Mouse (Mus musculus): ENCODE measurements at regions not wholly inside any gene's neighbourhood (a gene's known extent, or its start where the extent isn't known, plus 50 kb on each side); places are given as distances from the start of the nearest gene placed in this dataset.
"Not testable (repeated sequence)": the region's sequence is repeated elsewhere in the genome, so short reads cannot be mapped to it uniquely, and the experiment has no call there.

- no peak for DNase-seq
Observed at GRCm38 (mm10) chr13:111860931-111861330, 52.1 kb upstream of the Map3k1 start.

GRCm38 (mm10) chr13:111862316-111862715 lies 53.5 kb upstream of the Map3k1 start:
- DNase-seq = no peak

- no peak for DNase-seq
Observed at GRCm38 (mm10) chr13:111865956-111866355, 57.2 kb upstream of the Map3k1 start.

- peak in 1 of 2 experiments; percentile 35 for DNase-seq
Observed at GRCm38 (mm10) chr13:111867261-111867660, 58.5 kb upstream of the Map3k1 start.

- DNase-seq = peak; percentile 82 to 85
Observed at GRCm38 (mm10) chr13:111867763-111868725, 59.3 kb upstream of the Map3k1 start.

GRCm38 (mm10) chr13:111868947-111869346 lies 60.2 kb upstream of the Map3k1 start:
- DNase-seq = peak; percentile 16 to 26

- DNase-seq = no peak
Observed at GRCm38 (mm10) chr13:111869771-111870437, 61.1 kb upstream of the Map3k1 start.

GRCm38 (mm10) chr13:111870505-111870904 lies 61.7 kb upstream of the Map3k1 start:
- no peak for DNase-seq

- no peak for DNase-seq
Observed at GRCm38 (mm10) chr13:111871672-111872410, 63.0 kb upstream of the Map3k1 start.

- DNase-seq = no peak
Observed at GRCm38 (mm10) chr13:111874330-111874729, 65.5 kb upstream of the Map3k1 start.

GRCm38 (mm10) chr13:111876404-111876803 lies 67.6 kb upstream of the Map3k1 start:
- DNase-seq = no peak

GRCm38 (mm10) chr13:111876847-111877246 lies 68.1 kb upstream of the Map3k1 start:
- DNase-seq = no peak

GRCm38 (mm10) chr13:111883768-111884566 lies 75.2 kb upstream of the Map3k1 start:
- not testable (repeated sequence) for DNase-seq

GRCm38 (mm10) chr13:111890792-111891191 lies 82.0 kb upstream of the Map3k1 start:
- no peak for DNase-seq

GRCm38 (mm10) chr13:111892141-111892540 lies 83.3 kb upstream of the Map3k1 start:
- DNase-seq = peak; percentile 25 to 28

- peak; percentile 58 to 59 for DNase-seq
Observed at GRCm38 (mm10) chr13:111893221-111893713, 84.5 kb upstream of the Map3k1 start.

- peak; percentile 56 to 68 for DNase-seq
Observed at GRCm38 (mm10) chr13:111894804-111895478, 86.1 kb upstream of the Map3k1 start.

- DNase-seq = peak in 1 of 2 experiments; percentile 17
Observed at GRCm38 (mm10) chr13:111896279-111896678, 87.5 kb upstream of the Map3k1 start.

- DNase-seq = no peak
Observed at GRCm38 (mm10) chr13:111903361-111903760, 94.6 kb upstream of the Map3k1 start.

GRCm38 (mm10) chr13:111903931-111904330 lies 95.1 kb upstream of the Map3k1 start:
- no peak for DNase-seq

GRCm38 (mm10) chr13:111904616-111905212 lies 95.9 kb upstream of the Map3k1 start:
- DNase-seq = no peak

Data from B cell, adult 2 months (primary cell).